Mouse (Mus musculus): ENCODE measurements around the gene Cntnap2.
"Not testable (repeated sequence)": the region's sequence is repeated elsewhere in the genome, so short reads cannot be mapped to it uniquely, and the experiment has no call there.

Gene Cntnap2

GRCm38 (mm10) chr6:47259626-47260114, 2200.5 kb downstream of the Cntnap2 start:
- no peak for DNase-seq

- DNase-seq = no peak
Observed at GRCm38 (mm10) chr6:47267236-47267635, 2208.1 kb downstream of the Cntnap2 start.

DNA sequence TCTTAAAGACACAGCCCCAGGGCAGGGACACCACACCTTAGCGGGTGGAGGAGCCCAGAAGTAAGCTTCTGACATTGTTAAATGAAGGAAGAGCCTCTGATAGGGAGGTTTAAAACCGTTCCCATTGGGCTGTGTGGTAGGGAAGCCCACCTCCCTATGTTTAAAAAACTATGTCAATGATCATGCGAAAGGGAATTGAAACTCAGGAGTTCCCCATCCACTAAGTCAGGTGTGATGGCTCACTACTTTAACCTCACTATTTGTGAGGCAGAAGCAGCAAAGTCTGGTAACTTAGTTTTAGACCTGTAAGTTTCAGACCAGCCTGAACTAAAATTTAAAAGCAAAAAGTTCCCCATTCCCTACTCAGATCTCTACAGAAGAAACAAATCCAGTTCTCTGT, 2210.3 kb downstream of the Cntnap2 start:
- no peak for DNase-seq

- no peak for DNase-seq
Observed at GRCm38 (mm10) chr6:47271576-47271975, 2212.4 kb downstream of the Cntnap2 start.

GRCm38 (mm10) chr6:47272606-47273575, 2213.7 kb downstream of the Cntnap2 start:
- DNase-seq = no peak

DNA sequence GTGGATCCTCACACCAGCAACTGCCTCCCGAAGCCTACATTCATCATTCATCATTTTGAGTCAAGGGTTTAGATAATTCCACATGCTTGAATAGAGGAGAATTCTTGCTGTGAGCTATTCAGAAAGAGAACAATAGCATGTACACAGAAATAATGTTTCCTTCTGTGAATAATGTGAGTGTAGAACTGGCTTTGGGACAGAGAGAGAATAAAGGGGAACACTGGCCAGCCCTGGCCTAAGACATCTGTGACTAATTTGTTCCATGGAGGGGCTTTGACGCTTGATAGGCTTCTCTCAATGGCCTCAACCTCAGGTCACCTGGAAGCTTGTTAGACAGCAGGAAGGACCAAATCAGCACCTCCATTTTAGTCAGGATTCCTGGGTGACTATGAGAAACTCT, 2215.9 kb downstream of the Cntnap2 start:
- DNase-seq = no peak

DNA sequence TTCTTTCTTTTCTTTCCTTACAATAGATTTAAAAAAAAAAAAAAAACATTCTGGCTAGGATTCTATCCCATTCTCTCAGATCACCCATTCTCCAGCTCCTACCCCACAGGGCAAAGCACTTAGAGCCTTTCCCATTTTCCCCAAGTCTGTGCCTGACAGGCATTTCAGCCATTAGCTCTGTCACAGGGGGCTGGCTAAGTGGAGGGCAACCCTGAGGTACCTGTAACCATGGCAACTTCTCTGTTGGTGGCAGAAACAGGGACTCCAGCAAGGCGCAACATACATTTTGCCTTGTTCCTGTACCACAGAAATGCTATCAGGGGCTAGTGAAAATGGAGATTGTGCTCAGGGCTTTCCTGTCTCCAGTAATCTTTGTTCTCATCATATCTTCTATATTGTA, 2220.0 kb downstream of the Cntnap2 start:
- no peak for DNase-seq

- DNase-seq = no peak
Observed at GRCm38 (mm10) chr6:47281584-47281983, 2222.4 kb downstream of the Cntnap2 start.

GRCm38 (mm10) chr6:47284794-47285193, 2225.6 kb downstream of the Cntnap2 start:
- DNase-seq = no peak

GRCm38 (mm10) chr6:47285742-47286141, 2226.6 kb downstream of the Cntnap2 start:
- no peak for DNase-seq

DNA sequence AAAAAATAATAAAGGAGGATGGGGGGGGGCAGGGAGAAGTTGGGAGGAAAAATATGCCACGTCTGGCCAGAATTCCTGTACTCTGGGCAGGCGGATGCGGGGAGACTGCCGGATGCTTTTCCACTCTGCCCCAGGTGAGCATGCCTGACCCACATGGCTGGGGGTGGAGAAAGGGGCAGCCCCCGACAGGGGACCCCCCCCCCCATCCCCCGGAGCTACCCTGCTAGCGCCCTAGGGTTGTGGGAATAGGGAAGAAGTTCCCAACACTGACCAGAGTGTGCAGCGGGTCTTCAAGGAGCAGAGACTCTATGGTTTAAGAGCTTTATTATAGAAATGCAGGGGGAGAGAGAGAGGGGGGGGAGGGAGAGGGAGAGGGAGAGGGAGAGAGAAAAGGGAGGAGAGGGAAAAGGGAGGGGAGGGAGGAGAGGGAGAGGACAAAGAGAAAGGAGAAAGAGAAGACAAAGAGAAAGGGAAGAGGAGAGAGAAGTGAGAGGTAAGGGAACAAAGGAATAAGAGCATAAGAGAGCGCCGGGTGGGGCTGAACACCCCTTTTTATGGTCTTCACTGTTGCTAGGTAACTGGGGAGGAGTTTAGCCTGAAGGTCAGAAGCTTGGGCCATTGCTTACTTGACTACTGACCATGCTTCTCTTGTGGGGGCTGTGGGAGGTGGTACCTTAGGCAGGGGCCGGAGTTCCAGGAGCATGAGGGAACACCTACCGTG, 2227.2 kb downstream of the Cntnap2 start:
- not testable (repeated sequence) for DNase-seq

DNA sequence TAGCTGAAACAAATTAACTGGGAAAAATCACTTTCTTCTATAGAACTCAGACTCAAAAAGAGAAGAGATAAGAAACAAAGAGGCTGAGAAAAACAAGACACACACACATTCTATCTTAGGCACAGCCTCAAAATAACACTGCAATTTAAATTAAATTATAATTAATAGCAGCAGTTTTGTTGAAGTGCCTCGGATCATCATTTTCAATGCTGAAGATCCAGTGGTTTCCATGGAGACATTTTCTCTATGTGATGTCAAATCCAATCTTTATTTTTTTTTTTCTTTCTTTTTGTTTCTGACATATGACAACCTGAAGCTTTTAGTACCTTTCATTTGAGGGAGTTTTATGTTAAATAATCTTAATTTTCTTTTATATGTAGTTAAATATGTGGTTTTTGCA, 2228.6 kb downstream of the Cntnap2 start:
- no peak for DNase-seq

DNA sequence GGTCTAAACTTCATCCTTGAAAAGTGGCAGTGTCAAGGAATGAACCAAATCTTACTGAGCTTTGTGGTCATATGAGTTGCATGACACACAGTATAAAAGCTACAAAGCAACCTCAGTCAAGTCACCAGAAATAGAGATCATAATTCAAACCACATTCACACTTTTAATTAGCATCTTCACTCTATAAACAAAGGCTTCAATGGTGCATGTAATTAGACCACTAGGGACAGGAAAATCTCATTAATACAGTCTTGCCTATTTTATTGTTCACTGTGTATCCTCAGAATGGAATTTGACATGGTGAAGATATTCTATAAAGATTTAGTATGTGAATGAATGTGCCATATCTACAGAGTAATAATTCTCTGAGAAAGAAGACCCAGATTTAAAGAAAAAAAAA, 2232.8 kb downstream of the Cntnap2 start:
- no peak for DNase-seq

- no peak for DNase-seq
Observed at GRCm38 (mm10) chr6:47292437-47292836, 2233.3 kb downstream of the Cntnap2 start.

DNA sequence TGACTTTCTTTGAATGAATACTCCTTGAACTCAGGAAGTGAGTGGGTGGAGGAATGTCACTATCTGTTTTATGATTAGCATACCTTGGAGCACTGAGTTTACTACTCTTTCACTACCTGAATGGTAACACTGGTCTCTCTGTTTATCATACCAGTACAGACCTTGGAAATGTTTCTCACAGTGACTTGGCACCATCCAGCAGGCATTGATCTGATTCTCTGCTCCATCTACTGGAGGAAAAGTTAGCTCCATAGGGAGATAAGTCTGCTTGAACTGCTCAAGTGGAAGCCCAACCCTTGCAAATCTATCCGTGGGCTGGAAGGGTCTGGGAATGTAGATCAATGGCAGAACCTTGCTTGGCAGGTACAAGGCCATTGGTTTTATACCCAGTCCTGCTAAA, 2235.3 kb downstream of the Cntnap2 start:
- DNase-seq = no peak

GRCm38 (mm10) chr6:47304848-47305490, 2245.8 kb downstream of the Cntnap2 start:
- peak in 1 of 2 experiments; percentile 41 for DNase-seq

- DNase-seq = no peak
Observed at GRCm38 (mm10) chr6:47306065-47306798, 2247.1 kb downstream of the Cntnap2 start.

- DNase-seq = no peak
Observed at GRCm38 (mm10) chr6:47306954-47307353, 2247.8 kb downstream of the Cntnap2 start.

- DNase-seq = no peak
Observed at GRCm38 (mm10) chr6:47314507-47315334, 2255.6 kb downstream of the Cntnap2 start.

DNA sequence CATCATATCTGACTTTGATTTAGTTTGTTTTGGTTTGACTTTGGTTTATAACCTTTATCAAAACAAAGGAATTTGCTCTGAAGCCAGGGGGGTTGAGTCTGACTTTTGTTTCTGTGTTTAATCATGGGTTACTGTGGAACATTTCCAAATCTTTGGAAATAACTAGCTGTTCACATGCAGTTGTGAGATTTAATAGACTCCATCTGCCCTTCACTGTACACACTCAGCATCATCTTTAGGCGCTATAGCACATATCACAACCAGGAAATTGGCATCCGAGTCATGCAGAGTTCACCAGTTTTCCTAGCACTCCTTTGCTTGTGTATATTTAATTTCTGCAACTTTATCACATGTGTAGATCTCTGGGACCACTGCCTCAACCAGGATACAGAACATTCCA, 2256.3 kb downstream of the Cntnap2 start:
- DNase-seq = no peak

GRCm38 (mm10) chr6:47317253-47317652, 2258.1 kb downstream of the Cntnap2 start:
- no peak for DNase-seq

DNA sequence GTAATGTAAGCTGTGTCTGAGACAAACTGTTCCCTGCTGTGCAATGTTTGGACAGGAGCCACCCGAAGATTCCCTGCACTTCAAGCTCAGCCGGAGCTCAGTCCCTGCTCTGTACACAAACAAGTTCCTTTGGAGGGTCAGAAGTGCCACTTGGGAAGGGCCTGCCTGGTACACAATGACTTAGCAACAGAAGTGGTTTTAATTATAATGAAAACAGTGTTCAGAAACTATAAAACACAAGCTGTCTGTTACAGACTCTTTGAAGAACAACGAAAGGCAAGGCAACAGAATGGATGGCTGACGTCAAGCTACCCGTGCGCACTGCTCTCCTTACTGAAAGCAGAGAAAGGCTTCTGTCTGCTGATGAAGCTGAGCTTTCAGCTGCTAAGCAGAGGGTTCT, 2259.5 kb downstream of the Cntnap2 start:
- DNase-seq = peak; percentile 55 to 75
